Mouse (Mus musculus) embryonic facial prominence, embryonic 15.5 days (tissue): ENCODE measurements around the gene Msi2. TPM values are rescaled to one million over a fixed set of nuclear protein-coding genes. Genes with fewer than 3 reads are reported as not detected.

ENCODE experiments used
- ATAC-seq: fragments of 200-750 bp; cut with Nextera tagmentation; 2 replicates; pipeline ENCODE4 v1.8.0; 2017; ENCODE audit warnings: low read depth, moderate TSS enrichment; ENCODE audit not compliant: insufficient number of reproducible peaks, low FRiP score, low TSS enrichment
- H3K27ac ChIP-seq: fragments of 300-500 bp; sonication (generic); replicated peaks from 2 replicates; pipeline ENCODE4 v1.5.1; 2015; ENCODE audit warnings: mild to moderate bottlenecking, inconsistent platforms
- H3K27me3 ChIP-seq: fragments of 300-500 bp; sonication (generic); 2 replicates; pipeline ENCODE4 v1.6.1; 2015; ENCODE audit warnings: inconsistent platforms
- H3K36me3 ChIP-seq: fragments of 300-500 bp; sonication (generic); 2 replicates; pipeline ENCODE4 v1.6.1; 2015; ENCODE audit warnings: mild to moderate bottlenecking, inconsistent platforms
- H3K4me1 ChIP-seq: fragments of 300-500 bp; sonication (generic); 2 replicates; pipeline ENCODE4 v1.6.1; 2015; ENCODE audit warnings: inconsistent platforms
- H3K4me2 ChIP-seq: fragments of 300-500 bp; sonication (generic); replicated peaks from 2 replicates; pipeline ENCODE4 v1.6.1; 2015; ENCODE audit warnings: mild to moderate bottlenecking, inconsistent platforms
- H3K4me3 ChIP-seq: fragments of 300-500 bp; sonication (generic); replicated peaks from 2 replicates; pipeline ENCODE4 v1.5.1; 2015; ENCODE audit warnings: mild to moderate bottlenecking, inconsistent platforms
- H3K9ac ChIP-seq: fragments of 300-500 bp; sonication (generic); 2 replicates; pipeline ENCODE4 v1.6.1; 2015; ENCODE audit warnings: inconsistent platforms
- H3K9me3 ChIP-seq: fragments of 300-500 bp; sonication (generic); replicated peaks from 2 replicates; pipeline ENCODE4 v1.6.1; 2016; ENCODE audit warnings: inconsistent platforms
- WGBS: fragments of 180-500 bp; shearing (Covaris S2); methylation state at CpG from one replicate; pipeline ENCODE4 v1.1.7; 2015; 5-methylcytosine and 5-hydroxymethylcytosine counted together
- polyA plus RNA-seq: library from polyadenylated mRNA; unstranded; fragments of >200 nt; fragmentation: Nextera tagmentation; extraction: Ambion mirVana; gene quantifications from 2 replicates; pipeline ENCODE4 v1.2.1, GENCODE M21; 2015

Gene Msi2
- polyA plus RNA-seq, 1 experiment from 2014 or later, result 19.7 TPM

DNA sequence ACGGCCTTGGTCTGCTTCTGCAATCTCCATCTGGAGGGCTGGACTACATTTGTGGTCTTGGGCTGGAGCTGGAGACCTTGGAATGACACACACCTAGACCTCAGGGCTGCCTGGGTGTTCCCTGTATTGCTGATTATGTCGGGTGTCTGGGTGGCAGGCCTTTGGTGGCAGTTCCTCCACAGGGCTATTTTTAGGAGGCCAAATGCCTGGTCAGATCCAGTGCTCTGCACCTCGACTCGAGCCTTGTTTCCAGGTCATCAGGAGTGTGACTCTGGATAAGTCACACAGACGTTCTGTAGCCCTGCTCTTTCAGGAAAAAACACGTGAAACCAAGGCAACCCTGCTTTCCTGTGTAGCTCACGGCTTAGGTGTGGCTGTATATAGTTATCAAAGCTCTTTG, 358.6 kb downstream of the Msi2 start:
- Histone ChIP-seq H3K4me1 (peaks cover 24% of the 10 kb centered on the region), H3K36me3 (no peaks in the 10 kb centered on the region), H3K9me3 (no peaks in the 10 kb centered on the region), H3K9ac (no peak overlapping the region), H3K4me2 (no peak overlapping the region), H3K27ac (no peak overlapping the region), H3K27me3 (no peaks in the 10 kb centered on the region), H3K4me3 (no peak overlapping the region)
- WGBS, result 81% methylated on average over 7 of the region's 7 CpGs
- no peak for ATAC-seq

DNA sequence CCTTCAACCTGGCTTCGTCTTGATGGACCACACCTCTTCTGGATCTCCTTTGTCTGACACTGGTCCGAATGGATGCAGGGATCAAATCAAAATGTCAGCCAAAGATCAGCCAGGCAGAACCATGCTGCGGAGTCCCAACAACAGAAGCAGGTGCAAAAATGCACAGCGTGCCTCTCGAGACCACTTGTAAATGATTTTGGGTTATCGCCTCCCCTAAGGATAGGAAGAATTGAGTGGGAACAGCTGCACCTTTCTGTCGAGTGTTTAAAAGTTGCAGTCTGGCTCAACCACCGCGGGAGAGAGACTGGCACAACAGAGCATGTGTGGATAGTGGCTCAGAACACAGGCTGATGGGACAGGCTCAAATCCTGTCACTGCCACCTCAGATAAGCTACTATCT, 361.0 kb downstream of the Msi2 start:
- Histone ChIP-seq H3K9me3 (no peaks in the 10 kb centered on the region), H3K4me1 (peaks cover 24% of the 10 kb centered on the region), H3K27me3 (no peaks in the 10 kb centered on the region), H3K27ac (peak overlapping the region; percentile 22; the same call in 1 of the 2 replicates), H3K4me2 (0 out of 2 replicates have a peak overlapping the region, but pooled peaks have one; percentile 8), H3K4me3 (no peak overlapping the region), H3K36me3 (no peaks in the 10 kb centered on the region), H3K9ac (no peak overlapping the region)
- no peak for ATAC-seq
- WGBS, result 46% methylated on average over 9 of the region's 9 CpGs

DNA sequence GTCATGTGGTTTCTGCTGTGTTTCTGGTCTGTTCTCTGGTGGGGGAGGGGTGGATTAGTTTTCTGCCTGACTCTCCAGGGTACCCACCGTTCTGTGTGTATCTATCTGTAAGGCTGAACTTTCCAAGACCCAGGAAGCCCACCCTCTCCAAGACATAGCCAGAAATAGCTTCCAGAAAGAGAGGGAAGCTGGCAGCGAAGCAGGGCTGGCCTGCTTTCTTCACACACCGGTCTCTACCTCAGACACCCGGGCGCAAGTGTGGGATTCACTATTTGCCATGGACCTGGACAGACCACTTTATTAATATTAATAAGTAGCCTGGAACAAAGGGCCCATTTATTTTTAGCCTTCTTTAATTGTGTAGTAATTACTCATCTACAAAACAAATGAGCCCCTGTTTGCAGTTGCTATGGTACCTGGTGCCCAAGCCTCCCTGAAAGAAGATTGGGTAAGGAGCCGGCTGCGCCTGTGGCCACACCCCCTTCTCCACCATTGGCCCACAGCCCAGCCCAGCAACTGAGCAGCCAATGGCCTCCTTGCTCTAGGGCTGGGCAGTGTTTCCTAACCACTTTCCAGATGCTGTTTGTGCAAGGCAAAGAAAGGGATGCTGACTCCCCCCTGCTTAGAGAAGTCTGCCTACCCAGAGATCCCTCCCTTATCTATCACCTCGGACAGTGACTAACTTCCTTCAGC, 361.6 kb downstream of the Msi2 start:
- H3K27ac ChIP-seq, result peak overlapping the region; percentile 22; the same call in 1 of the 2 replicates
- H3K4me2 ChIP-seq, result 0 out of 2 replicates have a peak overlapping the region, but pooled peaks have one; percentile 8
- no peaks in the 10 kb centered on the region for H3K9me3 ChIP-seq
- H3K27me3 ChIP-seq, result no peaks in the 10 kb centered on the region
- H3K4me3 ChIP-seq, result no peak overlapping the region
- H3K36me3 ChIP-seq, result no peaks in the 10 kb centered on the region
- H3K4me1 ChIP-seq, result peaks cover 24% of the 10 kb centered on the region
- no peak overlapping the region for H3K9ac ChIP-seq
- ATAC-seq, result peak; percentile 85
- WGBS, result 41% methylated on average over 8 of the region's 8 CpGs

DNA sequence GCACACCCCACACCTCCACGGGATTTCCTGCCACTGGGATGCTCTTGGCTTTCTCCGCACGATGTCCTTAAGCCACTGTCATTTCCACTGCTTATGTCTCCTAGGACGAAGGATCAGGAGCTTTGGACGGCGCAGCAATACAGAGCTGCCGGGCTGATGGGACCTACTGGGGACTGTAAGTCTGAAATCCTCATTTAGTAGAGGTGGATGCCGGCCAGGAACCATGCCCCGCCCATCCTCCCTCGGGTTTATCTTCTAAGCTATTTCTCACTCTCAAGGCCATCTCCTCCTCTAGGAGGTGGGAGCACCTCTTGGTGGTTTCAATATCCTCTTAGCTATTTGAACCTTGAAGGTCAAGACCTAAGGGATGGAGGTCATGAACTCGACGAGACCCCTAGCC, 362.3 kb downstream of the Msi2 start:
- 81% methylated on average over 12 of the region's 12 CpGs for WGBS
- Histone ChIP-seq H3K36me3 (no peaks in the 10 kb centered on the region), H3K27ac (no peak overlapping the region), H3K27me3 (no peaks in the 10 kb centered on the region), H3K4me1 (peaks cover 24% of the 10 kb centered on the region), H3K4me2 (no peak overlapping the region), H3K4me3 (no peak overlapping the region), H3K9me3 (no peaks in the 10 kb centered on the region), H3K9ac (no peak overlapping the region)
- no peak for ATAC-seq

DNA sequence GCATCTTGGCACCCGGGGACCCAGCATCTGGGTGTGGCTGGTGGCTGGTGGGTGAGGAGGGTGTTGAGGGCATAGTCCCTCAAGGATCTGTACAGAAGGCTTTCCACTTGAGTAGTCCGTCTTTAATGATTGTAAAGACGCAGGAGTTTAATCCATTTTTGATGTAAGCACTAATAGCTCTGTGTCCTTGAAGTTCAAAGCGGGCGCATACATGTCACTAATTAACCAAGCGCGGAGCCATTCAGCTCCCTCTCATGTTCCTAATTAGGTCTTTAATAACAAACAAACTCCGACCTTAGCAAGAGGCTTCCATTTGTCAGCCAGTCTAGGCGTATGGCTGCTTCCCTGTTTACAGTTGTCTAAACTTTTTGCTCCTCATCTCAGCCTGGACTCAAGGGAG, 363.5 kb downstream of the Msi2 start:
- no peak for ATAC-seq
- WGBS, result 65% methylated on average over 9 of the region's 9 CpGs

DNA sequence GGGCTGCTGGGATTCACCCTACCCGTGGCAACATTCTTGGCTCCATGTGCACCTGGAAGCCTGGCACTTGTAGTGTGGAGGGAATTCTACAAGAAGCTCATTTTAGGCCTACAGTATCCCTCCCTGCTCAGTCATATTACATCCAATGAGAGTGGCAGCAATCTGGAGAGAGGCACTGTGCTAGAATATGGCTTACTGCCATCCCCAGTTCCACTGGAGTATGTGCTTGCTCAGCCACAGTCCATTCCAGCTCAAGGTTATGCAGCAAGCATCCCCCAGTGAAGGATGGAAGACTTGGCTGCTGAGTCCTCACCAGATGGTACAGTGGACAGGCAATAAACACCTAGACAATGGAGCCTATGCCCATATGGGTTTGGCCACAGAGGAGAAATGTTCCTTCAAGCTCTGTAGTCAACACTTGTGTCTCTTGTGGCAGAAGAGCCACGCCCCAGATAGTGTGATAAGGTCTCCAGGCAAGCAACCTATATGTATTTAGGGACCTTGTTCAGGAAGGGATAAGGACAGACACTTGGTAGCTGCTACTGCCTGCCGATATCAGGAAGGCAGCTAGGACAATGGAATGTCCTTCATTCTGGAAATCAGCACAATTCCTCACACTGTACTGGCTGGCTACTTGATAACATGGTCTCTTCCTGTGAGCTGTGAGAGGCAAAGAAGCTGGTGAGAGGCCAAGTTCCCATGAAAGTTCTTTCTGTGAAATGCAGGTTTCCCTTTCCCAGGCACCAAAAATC, 366.4 kb downstream of the Msi2 start:
- Histone ChIP-seq H3K36me3 (no peaks in the 10 kb centered on the region), H3K27me3 (no peaks in the 10 kb centered on the region), H3K4me1 (peaks cover 11% of the 10 kb centered on the region), H3K9me3 (no peaks in the 10 kb centered on the region), H3K27ac (no peak overlapping the region), H3K9ac (no peak overlapping the region), H3K4me2 (no peak overlapping the region), H3K4me3 (no peak overlapping the region)
- WGBS, result 73% methylated on average over 3 of the region's 3 CpGs
- no peak for ATAC-seq

More for the DNA sequence above, 363.5 kb downstream of the Msi2 start:
- Histone ChIP-seq H3K27ac (no peak overlapping the region), H3K4me2 (no peak overlapping the region), H3K4me1 (peaks cover 24% of the 10 kb centered on the region), H3K27me3 (no peaks in the 10 kb centered on the region), H3K9ac (no peak overlapping the region), H3K9me3 (no peaks in the 10 kb centered on the region), H3K36me3 (no peaks in the 10 kb centered on the region), H3K4me3 (no peak overlapping the region)

DNA sequence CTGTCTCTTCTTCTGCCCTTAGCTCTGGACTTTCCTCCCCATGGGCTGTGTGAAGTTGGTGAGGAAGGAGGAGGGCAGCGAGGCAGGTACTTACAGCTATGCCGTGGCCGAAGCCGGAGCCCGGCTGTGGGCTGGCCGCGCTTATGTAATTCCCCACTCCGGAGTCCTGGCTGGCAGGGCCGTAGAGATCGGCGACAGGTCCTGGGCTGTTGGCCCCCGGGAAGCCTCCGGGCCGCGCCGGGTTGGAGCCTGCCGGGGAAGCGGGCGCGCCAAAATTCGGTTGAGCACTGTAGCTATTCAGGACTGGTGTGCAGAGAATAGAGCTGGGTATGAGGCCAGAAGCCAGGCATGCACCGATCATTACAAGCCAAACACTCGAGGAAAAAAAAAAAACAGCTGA, 369.6 kb downstream of the Msi2 start:
- no peaks in the 10 kb centered on the region for H3K27me3 ChIP-seq
- ATAC-seq, result no peak
- WGBS, result 74% methylated on average over 23 of the region's 23 CpGs
- H3K4me3 ChIP-seq, result no peak overlapping the region
- no peaks in the 10 kb centered on the region for H3K36me3 ChIP-seq
- H3K9me3 ChIP-seq, result no peaks in the 10 kb centered on the region
- no peak overlapping the region for H3K4me2 ChIP-seq
- no peaks in the 10 kb centered on the region for H3K4me1 ChIP-seq
- H3K27ac ChIP-seq, result no peak overlapping the region
- no peak overlapping the region for H3K9ac ChIP-seq

DNA sequence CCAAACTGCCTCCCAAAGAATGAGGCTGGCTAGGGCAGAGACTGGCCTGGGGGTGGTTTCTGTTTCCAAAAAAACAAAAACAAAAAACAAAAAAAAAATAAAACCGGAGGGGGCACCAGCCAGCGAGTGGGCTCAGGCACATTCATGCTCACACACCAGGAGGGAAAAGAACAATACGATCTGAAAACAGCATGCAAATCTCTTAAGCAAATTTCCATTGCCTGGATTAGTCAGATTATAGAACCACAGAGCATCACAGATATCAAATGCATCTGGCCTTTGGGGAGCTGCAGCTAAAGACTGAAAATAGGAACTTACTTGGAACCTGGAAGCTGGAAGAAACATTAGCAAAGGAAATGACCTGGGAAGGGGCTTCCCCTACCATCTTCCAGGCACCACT, 370.3 kb downstream of the Msi2 start:
- no peak for ATAC-seq
- no peaks in the 10 kb centered on the region for H3K36me3 ChIP-seq
- no peaks in the 10 kb centered on the region for H3K9me3 ChIP-seq
- no peaks in the 10 kb centered on the region for H3K4me1 ChIP-seq
- no peak overlapping the region for H3K4me3 ChIP-seq
- WGBS, result 67% methylated on average over 3 of the region's 3 CpGs
- H3K4me2 ChIP-seq, result no peak overlapping the region
- no peak overlapping the region for H3K9ac ChIP-seq
- no peaks in the 10 kb centered on the region for H3K27me3 ChIP-seq
- no peak overlapping the region for H3K27ac ChIP-seq

DNA sequence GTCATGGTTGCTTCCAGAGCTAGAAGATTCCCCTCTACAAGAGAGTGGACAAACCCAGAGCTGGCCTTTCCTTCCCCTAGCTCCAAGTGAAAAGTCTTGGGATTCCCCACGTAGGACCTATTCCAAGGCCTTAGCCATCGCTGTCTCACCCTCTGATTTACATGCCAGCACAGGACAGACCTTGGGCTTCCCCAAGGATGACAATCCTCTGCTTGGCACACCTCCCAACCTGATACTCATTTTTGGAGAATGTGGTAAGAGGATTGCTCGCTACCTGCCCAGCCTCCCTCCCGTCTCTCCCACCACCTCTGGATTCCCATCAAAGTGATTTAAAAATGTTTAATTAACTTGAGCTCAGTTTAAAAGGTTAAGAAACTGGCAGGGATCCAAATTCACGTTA, 372.2 kb downstream of the Msi2 start:
- H3K27me3 ChIP-seq, result no peaks in the 10 kb centered on the region
- no peak overlapping the region for H3K4me2 ChIP-seq
- H3K9ac ChIP-seq, result no peak overlapping the region
- no peak overlapping the region for H3K27ac ChIP-seq
- no peaks in the 10 kb centered on the region for H3K4me1 ChIP-seq
- no peak overlapping the region for H3K4me3 ChIP-seq
- H3K9me3 ChIP-seq, result no peaks in the 10 kb centered on the region
- ATAC-seq, result no peak
- 69% methylated on average over 5 of the region's 5 CpGs for WGBS
- H3K36me3 ChIP-seq, result no peaks in the 10 kb centered on the region

DNA sequence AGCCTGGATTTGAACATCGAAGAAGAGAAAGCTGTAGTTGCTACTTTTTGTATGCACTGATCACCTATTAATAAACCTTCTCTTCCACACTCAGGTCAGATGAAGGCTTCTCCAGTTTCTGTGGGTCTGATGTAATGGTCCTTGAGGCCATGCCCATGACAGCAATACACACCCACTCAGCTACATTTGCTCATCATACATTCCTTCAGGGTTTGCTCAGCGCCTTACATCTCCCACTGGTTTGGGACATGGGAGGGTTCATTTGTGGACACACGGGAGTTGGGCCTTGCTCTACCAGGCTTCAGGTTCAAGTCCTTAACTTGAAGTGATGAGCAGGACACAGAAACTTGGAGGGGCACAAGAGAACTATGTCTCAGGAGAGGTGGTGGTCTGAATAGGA, 380.4 kb downstream of the Msi2 start:
- Histone ChIP-seq H3K4me1 (no peaks in the 10 kb centered on the region), H3K4me3 (no peak overlapping the region), H3K9ac (no peak overlapping the region), H3K27me3 (no peaks in the 10 kb centered on the region), H3K36me3 (peaks cover 5% of the 10 kb centered on the region; the same call in 1 of the 2 replicates), H3K9me3 (no peaks in the 10 kb centered on the region), H3K27ac (no peak overlapping the region), H3K4me2 (no peak overlapping the region)
- 90% methylated on average over 3 of the region's 3 CpGs for WGBS
- ATAC-seq, result no peak

DNA sequence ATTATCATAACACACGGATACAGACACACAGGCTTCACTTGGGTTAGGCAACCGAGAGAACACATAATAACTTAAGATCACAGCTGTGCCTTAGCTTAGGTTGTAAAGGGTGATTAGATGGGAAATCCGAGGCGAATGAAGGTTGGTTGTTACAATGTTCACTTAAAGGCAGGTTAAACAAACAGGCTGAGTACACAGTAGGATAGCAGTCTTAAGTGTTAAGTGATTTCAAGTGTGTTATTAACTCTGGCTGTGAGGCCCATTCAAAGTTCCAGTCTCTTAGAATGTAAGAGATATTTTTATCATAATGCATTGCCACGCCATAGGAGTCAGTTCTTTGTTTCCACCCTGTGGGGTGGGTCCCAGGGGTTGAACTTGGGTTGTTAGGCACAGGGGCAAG, 383.4 kb downstream of the Msi2 start:
- H3K27ac ChIP-seq, result no peak overlapping the region
- H3K4me3 ChIP-seq, result no peak overlapping the region
- H3K36me3 ChIP-seq, result peaks cover 5% of the 10 kb centered on the region; the same call in 1 of the 2 replicates
- WGBS, result 51% methylated on average over 5 of the region's 5 CpGs
- peaks cover 11% of the 10 kb centered on the region for H3K4me1 ChIP-seq
- H3K9me3 ChIP-seq, result no peaks in the 10 kb centered on the region
- no peak for ATAC-seq
- H3K9ac ChIP-seq, result no peak overlapping the region
- H3K4me2 ChIP-seq, result no peak overlapping the region
- no peaks in the 10 kb centered on the region for H3K27me3 ChIP-seq
